Mouse (Mus musculus) lung, adult 2 months (tissue): ENCODE measurements at regions not wholly inside any gene's neighbourhood (a gene's known extent, or its start where the extent isn't known, plus 50 kb on each side); places are given as distances from the start of the nearest gene placed in this dataset.

ENCODE experiments used
- CTCF ChIP-seq: fragments of 200-500 bp; IDR thresholded peaks from 2 replicates; pipeline ENCODE4 v1.5.1; 2011; ENCODE audit warnings: mild to moderate bottlenecking, low read length, control low read depth; ENCODE audit not compliant: insufficient read depth
- POLR2A ChIP-seq: fragments of 200-500 bp; IDR thresholded peaks from 2 replicates; pipeline ENCODE4 v1.6.1; 2011; ENCODE audit warnings: low read depth, mild to moderate bottlenecking, control low read depth, low read length, borderline replicate concordance; ENCODE audit errors: extremely low read depth

GRCm38 (mm10) chr2:19792177-19792576 lies 117.4 kb upstream of the Etl4 start:
- no peak for TF ChIP-seq POLR2A
- TF ChIP-seq CTCF = no peak
